Mouse (Mus musculus) c-Kit-negative CD71-positive TER-119-positive erythroid progenitor cells, embryonic 14.5 days (primary cell): Measurements from ENCODE around the gene Shroom1.

Experiments
- DNase-seq: peaks from one replicate; pipeline ENCODE4 v3.0.0-alpha.2; 2013; ENCODE audit warnings: low read depth, low spot score

Shroom1 gene

GRCm38 (mm10) chr11:53508152-53508551 is 51.1 kb downstream of the Shroom1 start:
- no peak for DNase-seq

- DNase-seq: no peak
Observed at GRCm38 (mm10) chr11:53508591-53508990, 51.6 kb downstream of the Shroom1 start.

GRCm38 (mm10) chr11:53510351-53510750 is 53.3 kb downstream of the Shroom1 start:
- no peak for DNase-seq

- DNase-seq: no peak
Observed at GRCm38 (mm10) chr11:53516775-53517627, 60.0 kb downstream of the Shroom1 start.
